Mouse (Mus musculus) hindbrain, embryonic 12.5 days (tissue): ENCODE measurements around the gene Armcx4. TPM values are rescaled to one million over a fixed set of nuclear protein-coding genes. Genes with fewer than 3 reads are reported as not detected.

ENCODE experiments used
- ATAC-seq: fragments of 200-750 bp; cut with Nextera tagmentation; 2 replicates; pipeline ENCODE4 v1.8.0; 2017; ENCODE audit warnings: moderate TSS enrichment; ENCODE audit not compliant: low FRiP score
- H3K27ac ChIP-seq: fragments of 300-500 bp; sonication (generic); 2 replicates; pipeline ENCODE4 v1.5.1; 2016; ENCODE audit warnings: mild to moderate bottlenecking
- H3K27me3 ChIP-seq: fragments of 300-500 bp; sonication (generic); 2 replicates; pipeline ENCODE4 v1.6.1; 2016; ENCODE audit warnings: mild to moderate bottlenecking
- H3K36me3 ChIP-seq: fragments of 300-500 bp; sonication (generic); 2 replicates; pipeline ENCODE4 v1.6.1; 2016; ENCODE audit warnings: mild to moderate bottlenecking
- H3K4me1 ChIP-seq: fragments of 300-500 bp; sonication (generic); 2 replicates; pipeline ENCODE4 v1.6.1; 2016
- H3K4me2 ChIP-seq: fragments of 300-500 bp; sonication (generic); replicated peaks from 2 replicates; pipeline ENCODE4 v1.6.1; 2016; ENCODE audit warnings: mild to moderate bottlenecking
- H3K4me3 ChIP-seq: fragments of 300-500 bp; sonication (generic); 2 replicates; pipeline ENCODE4 v1.5.1; 2016; ENCODE audit warnings: mild to moderate bottlenecking
- H3K9ac ChIP-seq: fragments of 300-500 bp; sonication (generic); 2 replicates; pipeline ENCODE4 v1.6.1; 2016; ENCODE audit warnings: mild to moderate bottlenecking, moderate library complexity
- H3K9me3 ChIP-seq: fragments of 300-500 bp; sonication (generic); replicated peaks from 2 replicates; pipeline ENCODE4 v1.6.1; 2016; ENCODE audit warnings: mild to moderate bottlenecking
- WGBS: fragments of 180-500 bp; shearing (Covaris S2); methylation state at CpG from one replicate; pipeline ENCODE4 v1.1.7; 2016; 5-methylcytosine and 5-hydroxymethylcytosine counted together
- polyA plus RNA-seq: library from polyadenylated mRNA; unstranded; fragments of >200 nt; fragmentation: Nextera tagmentation; extraction: Ambion mirVana; gene quantifications from 2 replicates; pipeline ENCODE4 v1.2.1, GENCODE M21; 2016

Gene Armcx4
- polyA plus RNA-seq, result 7.2 and 7.5 TPM in 2 replicates

DNA sequence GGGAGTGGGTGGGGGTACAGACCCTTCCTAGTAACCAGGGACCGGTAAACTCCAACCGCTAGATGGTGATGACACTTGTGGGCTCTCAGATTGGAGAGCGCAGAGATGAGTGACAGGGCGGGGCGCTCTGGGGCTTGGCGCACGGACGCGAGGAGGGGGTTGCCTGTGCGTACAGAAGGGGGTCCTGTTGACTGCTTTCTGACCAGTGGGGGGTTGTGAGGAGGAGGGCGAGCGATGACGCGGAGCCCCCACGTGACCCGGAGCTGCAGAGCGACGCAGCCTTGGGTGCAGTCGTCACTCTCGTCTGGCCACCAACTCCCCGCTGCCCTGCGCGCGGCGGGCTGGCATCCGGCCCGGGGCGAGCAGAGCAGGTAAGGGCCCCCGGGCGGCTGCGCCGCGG lies at the start of gene Armcx4:
Gene Armcx4 (plus strand): TSS at position 253 of the 400 bp plus-strand sequence.
- peaks cover 27% of the 10 kb centered on the region for H3K36me3 ChIP-seq
- peaks cover 9% of the 10 kb centered on the region; the same call in 1 of the 2 replicates for H3K27me3 ChIP-seq
- WGBS, result 17% methylated on average over 18 of the region's 33 CpGs
- peak within 1 kb of the TSS; percentile 52 for H3K4me3 ChIP-seq
- ATAC-seq, result peak; percentile 97
- peak within 1 kb of the TSS; percentile 77 for H3K9ac ChIP-seq
- peaks cover 3% of the 10 kb centered on the region; the same call in 1 of the 2 replicates for H3K4me1 ChIP-seq
- no peaks in the 10 kb centered on the region for H3K9me3 ChIP-seq
- peak within 1 kb of the TSS; percentile 92 for H3K27ac ChIP-seq
- H3K4me2 ChIP-seq, result peak within 1 kb of the TSS; percentile 62

DNA sequence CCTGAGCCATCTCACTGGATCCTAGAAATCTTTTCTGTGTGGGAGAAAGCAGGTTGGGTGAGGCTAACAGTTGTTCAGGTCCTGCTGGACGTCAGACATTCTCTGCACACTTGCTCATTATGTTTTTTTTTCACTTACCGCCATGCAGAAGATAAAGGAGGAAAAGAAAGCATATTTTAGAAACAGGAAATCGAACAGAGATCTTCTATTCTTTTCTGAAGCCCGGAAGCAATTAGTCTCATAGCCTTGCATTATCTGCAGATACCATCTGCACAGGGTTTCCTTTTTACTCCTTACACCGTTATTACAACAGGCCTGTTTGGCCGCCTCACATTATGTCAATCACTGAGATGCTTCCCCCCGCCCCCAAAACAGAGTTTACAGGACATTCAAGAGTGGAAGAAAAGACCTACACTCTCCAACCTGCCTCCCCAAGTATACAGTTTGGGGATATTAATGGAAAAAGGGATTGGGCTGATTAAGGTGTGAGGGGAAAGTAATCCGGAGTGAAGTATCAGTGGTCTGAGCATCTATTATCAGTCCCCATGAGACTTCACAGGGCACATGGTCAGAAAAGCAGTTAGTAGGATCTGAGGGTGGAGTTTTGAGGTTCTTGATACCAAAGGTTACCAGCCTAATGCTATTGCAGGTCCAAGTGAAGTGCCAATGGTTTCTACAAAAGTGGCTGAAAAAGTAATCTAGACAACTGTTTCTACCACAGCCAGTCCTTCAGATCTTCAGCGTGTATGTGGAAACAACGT lies 45.1 kb upstream of the Armcx4 start:
- 74% methylated on average over 10 of the region's 10 CpGs for WGBS
- no peaks in the 10 kb centered on the region for H3K4me1 ChIP-seq
- H3K36me3 ChIP-seq, result no peaks in the 10 kb centered on the region
- H3K4me2 ChIP-seq, result no peak overlapping the region
- ATAC-seq, result no peak
- H3K9me3 ChIP-seq, result no peaks in the 10 kb centered on the region
- H3K9ac ChIP-seq, result no peak overlapping the region
- H3K27ac ChIP-seq, result no peak overlapping the region
- H3K4me3 ChIP-seq, result no peak overlapping the region
- H3K27me3 ChIP-seq, result no peaks in the 10 kb centered on the region

DNA sequence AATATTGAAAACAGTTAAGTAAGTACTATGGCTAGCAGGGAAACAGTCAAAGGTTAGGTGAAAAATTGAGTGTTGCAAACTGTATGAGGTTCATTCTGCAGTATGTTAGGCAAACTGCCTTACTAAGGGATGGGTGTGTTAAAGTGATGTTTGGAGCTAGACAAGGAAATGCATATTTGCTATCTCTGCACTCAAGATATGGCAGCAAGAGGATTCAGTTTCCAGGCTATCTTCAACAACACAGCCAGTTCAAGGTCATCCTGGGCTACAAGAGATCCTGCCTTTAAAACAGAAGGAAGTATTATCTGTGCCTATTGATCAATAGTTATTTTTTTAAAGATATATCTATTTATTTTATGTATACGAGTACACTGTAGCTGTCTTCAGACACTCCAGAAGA lies 40.0 kb upstream of the Armcx4 start:
- no peaks in the 10 kb centered on the region for H3K4me1 ChIP-seq
- H3K27me3 ChIP-seq, result no peaks in the 10 kb centered on the region

DNA sequence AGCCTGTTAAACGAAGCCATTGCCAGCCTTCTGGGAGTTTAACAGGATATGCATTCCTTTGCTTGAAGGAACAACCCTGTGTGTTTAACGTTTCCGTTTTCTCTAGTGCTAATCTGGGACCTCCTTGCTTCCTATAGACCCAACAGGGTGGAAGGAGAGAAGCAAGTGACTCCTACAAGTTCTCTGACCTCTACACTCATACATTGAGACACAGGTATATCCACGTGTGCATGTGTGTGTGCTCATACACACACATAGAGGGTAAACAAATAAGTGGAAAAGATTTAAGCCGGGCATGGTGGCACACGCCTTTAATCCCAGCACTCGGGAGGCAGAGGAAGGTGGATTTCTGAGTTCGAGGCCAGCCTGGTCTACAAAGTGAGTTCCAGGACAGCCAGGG lies 38.9 kb upstream of the Armcx4 start:
- whole genome bisulfite sequencing, result 76% methylated on average over 8 of the region's 8 CpGs
- H3K36me3 ChIP-seq, result no peaks in the 10 kb centered on the region
- no peaks in the 10 kb centered on the region for H3K4me1 ChIP-seq
- no peaks in the 10 kb centered on the region for H3K27me3 ChIP-seq
- no peak overlapping the region for H3K27ac ChIP-seq
- H3K4me2 ChIP-seq, result no peak overlapping the region
- ATAC-seq, result no peak
- no peak overlapping the region for H3K9ac ChIP-seq
- H3K4me3 ChIP-seq, result no peak overlapping the region
- no peaks in the 10 kb centered on the region for H3K9me3 ChIP-seq

More for the DNA sequence above, 40.0 kb upstream of the Armcx4 start:
- H3K4me2 ChIP-seq, result no peak overlapping the region
- no peaks in the 10 kb centered on the region for H3K9me3 ChIP-seq
- no peaks in the 10 kb centered on the region for H3K36me3 ChIP-seq
- H3K27ac ChIP-seq, result no peak overlapping the region
- 92% methylated on average over 1 of the region's 1 CpGs for WGBS
- ATAC-seq, result no peak
- H3K4me3 ChIP-seq, result no peak overlapping the region
- H3K9ac ChIP-seq, result no peak overlapping the region

DNA sequence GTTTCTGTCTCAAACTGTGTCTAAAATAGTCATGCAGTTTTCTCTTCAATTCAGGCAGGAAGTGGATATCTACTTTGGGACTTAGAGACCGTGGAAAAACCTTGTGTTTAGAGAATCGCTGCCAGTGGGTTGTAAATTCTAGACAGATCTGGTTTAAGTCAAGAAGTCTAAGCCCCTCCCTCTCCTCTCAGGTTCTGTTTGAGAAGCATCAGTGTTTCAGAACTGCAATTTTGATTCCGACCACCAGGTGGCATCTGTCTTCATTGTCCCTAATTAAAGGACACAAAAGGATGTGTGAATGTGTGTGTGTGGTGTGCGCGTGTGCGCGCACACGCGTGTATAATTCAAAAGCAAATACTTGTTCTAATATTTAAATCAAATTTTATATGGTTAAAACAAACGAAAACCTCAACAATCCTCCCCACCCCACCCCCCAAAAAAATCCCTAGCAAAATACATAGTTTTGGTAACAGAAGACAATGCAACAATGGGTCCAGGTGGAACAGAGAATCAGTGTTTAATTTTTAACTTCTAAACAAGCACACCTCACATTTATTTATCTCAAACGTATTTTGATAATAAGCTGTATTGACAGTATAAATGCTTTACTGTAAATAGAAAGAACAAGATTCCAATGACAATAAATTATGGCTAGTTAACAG lies 38.2 kb upstream of the Armcx4 start:
- WGBS, result 28% methylated on average over 11 of the region's 11 CpGs
- Histone ChIP-seq H3K4me2 (peak overlapping the region; percentile 25), H3K9me3 (no peaks in the 10 kb centered on the region), H3K27me3 (no peaks in the 10 kb centered on the region), H3K4me1 (no peaks in the 10 kb centered on the region), H3K4me3 (no peak overlapping the region), H3K36me3 (no peaks in the 10 kb centered on the region), H3K27ac (no peak overlapping the region), H3K9ac (no peak overlapping the region)
- ATAC-seq, result peak; percentile 52; the same call in 1 of the 2 replicates

DNA sequence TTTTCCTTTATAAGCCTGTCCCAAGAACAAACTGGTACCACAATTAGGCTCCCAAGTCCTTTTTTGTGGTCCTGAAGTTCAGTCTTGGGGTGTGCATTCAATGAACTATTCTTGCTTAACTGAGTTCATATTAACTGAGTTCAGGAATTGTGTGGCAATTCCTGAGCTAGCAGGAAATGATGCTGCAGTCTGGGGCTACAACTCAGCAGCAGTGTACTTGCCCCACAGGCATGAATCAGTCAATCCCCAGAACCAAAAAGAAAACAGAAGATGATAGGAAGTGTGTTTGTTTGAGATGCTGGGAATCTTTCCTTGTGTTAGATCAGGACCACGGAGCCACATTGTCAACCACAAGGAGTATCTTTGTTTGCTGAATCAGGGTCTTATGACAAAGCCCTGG lies 34.3 kb upstream of the Armcx4 start:
- no peaks in the 10 kb centered on the region for H3K36me3 ChIP-seq
- 82% methylated on average over 1 of the region's 1 CpGs for WGBS
- H3K9me3 ChIP-seq, result no peaks in the 10 kb centered on the region
- ATAC-seq, result no peak
- H3K27me3 ChIP-seq, result no peaks in the 10 kb centered on the region
- no peak overlapping the region for H3K9ac ChIP-seq
- H3K4me1 ChIP-seq, result no peaks in the 10 kb centered on the region
- H3K4me3 ChIP-seq, result no peak overlapping the region
- no peak overlapping the region for H3K27ac ChIP-seq
- no peak overlapping the region for H3K4me2 ChIP-seq

DNA sequence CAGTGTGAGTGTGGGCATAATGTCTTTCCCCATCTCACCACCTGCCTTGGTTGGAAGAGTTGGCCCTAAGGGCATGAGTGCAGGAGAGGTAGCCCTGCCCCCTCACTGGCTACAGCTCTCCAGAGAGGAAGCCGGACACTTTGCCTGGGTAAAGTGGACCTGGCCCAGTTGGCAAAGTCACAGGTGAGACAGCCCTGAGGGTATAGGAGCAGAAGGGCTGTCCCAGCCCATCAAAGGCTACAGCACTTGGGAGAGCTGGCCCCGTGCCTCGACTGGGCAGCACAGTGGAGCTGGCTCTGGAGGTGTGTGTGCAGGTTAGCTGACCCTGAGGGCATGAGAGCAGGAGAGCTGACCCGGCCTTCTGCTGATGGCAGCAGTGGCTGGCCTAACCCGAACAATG lies 24.7 kb upstream of the Armcx4 start:
- no peaks in the 10 kb centered on the region for H3K4me1 ChIP-seq
- no peak overlapping the region for H3K27ac ChIP-seq
- no peak overlapping the region for H3K4me3 ChIP-seq
- no peaks in the 10 kb centered on the region for H3K36me3 ChIP-seq
- H3K9ac ChIP-seq, result no peak overlapping the region
- H3K9me3 ChIP-seq, result no peaks in the 10 kb centered on the region
- 77% methylated on average over 5 of the region's 5 CpGs for WGBS
- ATAC-seq, result no peak
- H3K27me3 ChIP-seq, result no peaks in the 10 kb centered on the region
- H3K4me2 ChIP-seq, result no peak overlapping the region

DNA sequence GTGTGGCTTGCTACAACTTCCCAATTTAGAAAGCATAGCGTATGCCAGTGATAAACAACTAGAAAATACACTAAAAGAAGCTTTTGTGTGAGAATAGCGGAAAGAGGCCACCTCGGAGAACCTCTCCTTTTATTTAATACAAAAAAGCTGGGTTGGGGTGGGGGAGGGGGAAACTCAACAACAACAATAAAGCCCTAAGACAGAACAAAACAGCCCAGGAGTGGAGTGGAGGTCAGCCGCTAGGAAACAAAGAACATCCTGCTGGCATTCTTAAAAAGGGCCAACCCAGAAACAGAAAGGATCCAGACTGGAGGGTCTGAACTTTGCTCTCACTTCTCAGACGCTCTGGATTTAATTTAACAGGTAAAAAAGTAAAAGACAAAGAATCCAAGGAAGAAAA lies 11.3 kb upstream of the Armcx4 start:
- 0 out of 2 replicates have a peak, but pooled peaks have one; percentile 48 for ATAC-seq
- WGBS, result 25% methylated on average over 5 of the region's 5 CpGs

DNA sequence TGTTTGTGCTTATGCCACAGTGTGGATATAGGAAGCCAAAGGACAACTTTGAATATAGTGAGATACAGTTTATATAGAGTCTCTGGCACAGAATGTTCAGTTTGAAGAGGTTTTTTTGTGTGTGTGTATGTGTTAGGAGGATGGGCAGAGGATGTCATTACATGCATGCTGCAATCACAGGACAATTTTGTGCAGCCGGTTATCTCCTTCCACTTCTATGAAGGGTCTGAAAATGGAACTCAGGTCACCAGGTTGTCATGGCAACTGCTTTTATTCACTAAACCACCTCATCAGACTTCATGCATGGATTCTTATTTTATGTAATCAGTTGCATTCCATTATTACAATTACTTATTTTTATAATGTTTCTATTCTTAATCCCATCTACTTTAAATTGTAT lies 10.4 kb upstream of the Armcx4 start:
- Histone ChIP-seq H3K36me3 (no peaks in the 10 kb centered on the region), H3K9me3 (no peaks in the 10 kb centered on the region), H3K4me3 (no peak overlapping the region), H3K9ac (no peak overlapping the region), H3K27me3 (no peaks in the 10 kb centered on the region), H3K4me1 (no peaks in the 10 kb centered on the region), H3K27ac (no peak overlapping the region), H3K4me2 (no peak overlapping the region)
- WGBS, result 50% methylated on average over 1 of the region's 1 CpGs
- no peak; the same call in 1 of the 2 replicates for ATAC-seq

More for the DNA sequence above, 11.3 kb upstream of the Armcx4 start:
- Histone ChIP-seq H3K4me1 (no peaks in the 10 kb centered on the region), H3K27ac (0 out of 2 replicates have a peak overlapping the region, but pooled peaks have one; percentile 30), H3K36me3 (no peaks in the 10 kb centered on the region), H3K4me2 (no peak overlapping the region), H3K4me3 (no peak overlapping the region), H3K9me3 (no peaks in the 10 kb centered on the region), H3K27me3 (no peaks in the 10 kb centered on the region), H3K9ac (no peak overlapping the region)

DNA sequence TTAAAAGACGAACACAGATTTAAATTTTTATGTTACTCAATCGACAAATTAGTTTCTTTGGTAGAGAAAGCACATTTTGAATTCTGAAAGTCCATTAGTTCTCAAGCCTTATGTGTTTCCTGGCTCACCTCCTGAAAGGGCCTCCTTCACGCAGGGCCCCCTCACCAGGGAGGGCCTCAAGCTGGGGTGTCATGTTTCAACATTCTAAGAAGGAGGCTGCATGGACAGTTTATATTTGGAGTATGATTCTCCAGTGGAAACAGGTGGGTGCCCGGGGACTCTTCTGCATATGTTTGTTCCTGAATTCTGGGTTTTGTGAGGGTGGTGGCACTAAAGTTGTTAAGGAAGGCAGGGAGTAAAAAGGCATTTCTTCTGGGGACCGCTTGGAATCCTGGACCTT lies 1.4 kb upstream of the Armcx4 start:
- H3K9ac ChIP-seq, result no peak overlapping the region
- H3K4me2 ChIP-seq, result peak overlapping the region; percentile 24
- no peak for ATAC-seq
- WGBS, result 29% methylated on average over 5 of the region's 5 CpGs
- H3K27me3 ChIP-seq, result peaks cover 9% of the 10 kb centered on the region; the same call in 1 of the 2 replicates
- peaks cover 3% of the 10 kb centered on the region; the same call in 1 of the 2 replicates for H3K4me1 ChIP-seq
- H3K36me3 ChIP-seq, result peaks cover 14% of the 10 kb centered on the region
- no peaks in the 10 kb centered on the region for H3K9me3 ChIP-seq
- H3K4me3 ChIP-seq, result peak overlapping the region; percentile 7
- H3K27ac ChIP-seq, result no peak overlapping the region

DNA sequence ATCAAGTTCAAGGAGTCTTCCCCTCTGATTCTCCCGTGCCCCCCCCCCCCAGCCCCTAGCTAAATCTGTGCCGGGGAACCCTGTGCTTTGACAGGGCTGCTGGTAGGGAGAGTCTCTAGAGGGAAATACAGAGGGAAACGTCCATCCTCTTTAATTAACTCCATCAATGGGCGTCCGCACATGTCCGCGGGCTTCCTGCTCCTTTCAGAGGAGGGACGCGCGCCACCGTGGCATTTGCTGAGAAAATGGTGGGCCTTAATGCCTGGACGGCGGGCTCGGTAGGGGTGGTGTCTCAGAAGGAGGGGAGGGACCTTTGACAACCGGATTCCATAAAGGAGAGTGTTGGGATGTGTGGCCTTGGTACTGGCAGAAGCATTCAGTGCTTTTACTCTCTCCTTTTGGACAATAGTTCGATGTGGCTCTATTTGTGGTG lies 436 bp downstream of the Armcx4 start:
- Histone ChIP-seq H3K4me1 (peaks cover 3% of the 10 kb centered on the region; the same call in 1 of the 2 replicates), H3K9ac (peak overlapping the region; percentile 77), H3K4me3 (peak overlapping the region; percentile 52), H3K27ac (peak overlapping the region; percentile 92), H3K27me3 (peaks cover 9% of the 10 kb centered on the region), H3K36me3 (peaks cover 32% of the 10 kb centered on the region), H3K9me3 (no peaks in the 10 kb centered on the region), H3K4me2 (peak overlapping the region; percentile 62)
- ATAC-seq, result no peak; the same call in 1 of the 2 replicates
- WGBS, result 19% methylated on average over 16 of the region's 16 CpGs

DNA sequence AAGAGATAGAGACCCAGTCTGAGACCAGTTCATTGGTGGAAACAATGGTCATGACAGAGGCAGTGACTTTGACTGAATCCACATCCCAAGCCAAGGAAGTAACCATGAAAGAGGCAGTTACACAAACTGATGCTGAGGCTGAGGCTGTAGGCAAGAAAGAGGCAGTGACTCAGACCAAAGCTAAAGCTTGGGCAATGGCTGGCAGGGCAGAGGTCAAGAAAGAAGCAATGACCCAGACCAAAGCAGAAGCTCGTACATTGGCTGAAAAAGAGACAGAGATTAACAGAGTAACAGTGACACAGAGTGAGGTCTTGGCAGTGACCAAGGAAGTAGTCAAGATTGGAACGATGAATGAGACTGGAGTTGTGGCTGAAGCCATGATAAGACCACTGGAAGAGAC lies 3.4 kb downstream of the Armcx4 start:
- Histone ChIP-seq H3K27me3 (peaks cover 14% of the 10 kb centered on the region), H3K36me3 (peaks cover 45% of the 10 kb centered on the region), H3K9me3 (no peaks in the 10 kb centered on the region), H3K4me2 (no peak overlapping the region), H3K4me1 (peaks cover 3% of the 10 kb centered on the region; the same call in 1 of the 2 replicates), H3K4me3 (no peak overlapping the region), H3K9ac (no peak overlapping the region), H3K27ac (no peak overlapping the region)
- no peak for ATAC-seq
- WGBS, result 88% methylated on average over 2 of the region's 2 CpGs
